Mouse (Mus musculus): ENCODE measurements around the gene Erg. TPM values are rescaled to one million over a fixed set of nuclear protein-coding genes. Genes with fewer than 3 reads are reported as not detected.

Gene Erg
- total RNA-seq, 2 experiments from 2014 or later: 6.5 to 8.2 TPM

- DNase-seq (ENCODE audit: low spot score in 2 of 2): peak; percentile 25 to 40
Measured at GRCm38 (mm10) chr16:95585541-95586310, 667 bp downstream of the Erg start.

DNA sequence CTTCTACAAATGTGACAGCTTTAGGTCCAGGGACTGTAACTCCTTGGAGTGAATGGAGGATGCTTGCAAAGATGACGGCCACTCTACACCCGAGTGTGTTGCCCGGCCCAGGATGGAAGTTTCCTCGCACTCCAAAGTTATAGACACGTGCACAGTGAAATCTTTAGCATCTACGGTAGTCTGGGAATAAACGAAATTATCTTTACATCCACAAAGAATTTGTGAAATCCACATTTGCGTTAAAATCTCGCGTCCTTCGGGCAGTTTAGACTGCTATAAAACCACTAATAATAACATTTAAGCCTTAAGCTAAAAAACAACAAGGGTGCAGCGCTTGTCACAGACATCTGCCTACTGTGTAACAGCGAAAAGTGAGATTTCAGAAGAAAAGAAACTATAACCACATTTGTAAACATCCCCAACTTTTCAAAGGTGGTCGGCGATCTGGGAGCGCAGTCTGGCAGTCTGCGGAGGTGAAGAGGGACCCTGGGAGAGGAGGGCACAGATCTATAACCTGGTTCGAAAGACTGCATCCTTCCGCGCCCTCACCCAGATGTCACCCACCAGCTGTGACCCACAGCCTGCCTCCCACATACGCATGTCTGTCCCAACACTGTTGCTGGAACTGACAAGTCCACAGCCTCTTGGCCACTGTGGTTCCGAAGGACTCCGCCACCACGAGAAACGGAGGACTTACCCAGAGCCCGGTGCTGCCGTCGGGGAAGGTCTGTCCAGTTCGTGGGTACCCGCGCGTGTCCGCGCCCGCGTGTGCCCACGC is 1.5 kb downstream of the Erg start:
- DNase-seq (ENCODE audit: low spot score in 2 of 2): no peak

- no peak for DNase-seq (ENCODE audit: low spot score in 2 of 2)
Measured at GRCm38 (mm10) chr16:95579289-95579688, 7.1 kb downstream of the Erg start.

- DNase-seq (ENCODE audit: low spot score in 2 of 2): peak; percentile 15 to 32
Measured at GRCm38 (mm10) chr16:95573163-95573562, 13.2 kb downstream of the Erg start.

GRCm38 (mm10) chr16:95570616-95571015 is 15.8 kb downstream of the Erg start:
- DNase-seq (ENCODE audit: low spot score in 2 of 2): peak; percentile 32 to 39

GRCm38 (mm10) chr16:95556834-95557233 is 29.6 kb downstream of the Erg start:
- no peak for DNase-seq (ENCODE audit: low spot score in 2 of 2)

GRCm38 (mm10) chr16:95553136-95553535 is 33.3 kb downstream of the Erg start:
- no peak for DNase-seq (ENCODE audit: low spot score in 2 of 2)

GRCm38 (mm10) chr16:95552495-95552894 is 33.9 kb downstream of the Erg start:
- no peak for DNase-seq (ENCODE audit: low spot score in 2 of 2)

DNA sequence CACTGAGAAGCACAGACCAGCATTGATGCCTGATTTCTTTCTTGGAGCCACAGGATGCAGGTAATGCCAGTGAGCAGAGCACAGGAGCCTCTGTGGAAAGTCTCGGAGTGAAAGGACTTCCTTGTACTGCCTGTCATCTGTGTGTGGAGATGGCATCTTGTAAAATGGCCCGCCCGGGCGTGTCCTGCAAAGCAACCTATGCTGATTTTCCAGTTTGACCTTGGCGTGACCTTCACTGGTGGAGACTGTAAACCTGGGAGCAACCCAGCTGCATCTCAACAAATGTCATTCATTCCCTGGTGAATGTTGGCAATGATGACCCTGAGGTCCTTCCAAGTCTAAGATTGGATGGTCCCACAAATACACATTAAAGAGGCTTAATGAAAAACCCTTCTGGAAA is 35.9 kb downstream of the Erg start:
- no peak for DNase-seq (ENCODE audit: low spot score in 2 of 2)

DNA sequence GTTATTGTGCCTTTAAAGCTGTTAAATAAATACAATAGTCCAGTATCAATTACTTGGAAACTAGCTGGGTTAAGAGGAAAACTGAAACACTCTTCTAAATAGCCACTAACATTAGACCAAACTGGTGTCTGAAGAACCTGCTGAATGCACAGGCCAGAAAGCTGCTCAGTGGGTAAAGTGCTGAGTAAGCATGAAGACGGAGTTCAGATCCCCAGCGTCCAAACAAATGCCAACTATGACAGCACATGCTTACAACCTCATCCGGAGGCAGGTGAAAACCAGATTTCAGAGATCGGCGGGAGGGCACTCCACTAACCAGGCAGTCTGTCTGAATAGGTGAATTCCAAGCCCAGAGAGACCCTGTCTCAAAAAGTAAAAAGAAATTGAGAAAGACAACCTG is 41.6 kb downstream of the Erg start:
- no peak for DNase-seq (ENCODE audit: low spot score in 2 of 2)

GRCm38 (mm10) chr16:95543471-95543870 is 42.9 kb downstream of the Erg start:
- DNase-seq (ENCODE audit: low spot score in 2 of 2): peak in 1 of 2 experiments; percentile 18

DNA sequence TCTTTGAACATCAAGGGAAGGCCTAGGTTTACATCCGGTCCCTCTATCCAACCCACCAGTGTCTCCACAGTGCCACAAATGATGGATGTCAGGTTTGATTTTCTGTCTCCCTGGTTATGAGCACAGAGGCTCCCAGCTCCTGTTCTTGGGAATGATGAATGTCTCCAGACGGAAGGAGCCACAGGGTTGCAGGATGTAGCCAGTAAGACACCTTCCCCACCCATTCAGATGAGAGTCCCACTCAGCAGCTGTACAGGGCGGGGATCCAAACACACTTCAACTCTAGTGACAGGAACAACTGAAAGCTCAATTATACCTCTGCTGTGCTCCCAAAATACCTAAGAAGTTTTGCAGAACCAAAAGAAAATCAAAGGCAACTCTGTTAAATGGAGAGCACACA is 51.2 kb downstream of the Erg start:
- no peak for DNase-seq (ENCODE audit: low spot score in 2 of 2)

GRCm38 (mm10) chr16:95532387-95533077 is 53.9 kb downstream of the Erg start:
- DNase-seq (ENCODE audit: low spot score in 2 of 2): no peak

DNA sequence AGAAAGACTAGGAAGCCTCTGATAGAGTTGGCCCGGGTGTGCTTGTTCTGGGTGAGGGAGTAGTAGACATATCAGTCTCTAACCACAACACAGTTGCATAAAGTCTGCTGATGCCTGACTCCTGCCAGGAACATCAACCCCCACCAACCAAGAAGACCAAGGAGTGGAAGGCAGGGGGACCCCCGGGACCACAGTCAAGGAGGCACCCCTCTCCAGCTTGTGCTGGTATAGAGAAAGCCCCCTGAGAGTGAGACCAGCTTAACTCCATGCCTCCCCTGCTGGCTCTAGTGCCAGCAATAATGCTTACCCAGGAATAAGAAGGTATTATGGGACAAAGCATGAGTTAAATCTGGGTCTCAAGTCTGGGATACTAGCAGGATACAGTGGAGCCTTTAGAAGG is 58.8 kb downstream of the Erg start:
- DNase-seq (ENCODE audit: low spot score in 2 of 2): no peak

DNA sequence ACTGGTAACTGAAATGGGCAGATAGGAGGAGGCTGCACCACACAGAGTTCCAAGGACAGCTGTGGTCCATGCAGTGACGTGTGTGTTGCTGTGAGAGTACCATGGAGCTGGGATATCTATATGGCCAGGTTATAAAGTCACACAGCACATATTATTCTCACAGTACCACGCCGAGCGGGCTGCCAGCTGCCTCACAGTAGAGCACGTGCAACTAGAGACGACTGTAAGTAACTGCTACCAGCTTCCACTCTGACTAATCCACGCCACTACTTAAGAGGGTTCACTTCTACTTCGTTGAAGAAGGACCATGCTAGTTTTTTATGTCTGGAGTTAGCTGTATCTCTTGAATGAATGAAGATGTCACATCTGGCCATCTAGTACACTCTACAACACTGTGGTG is 66.9 kb downstream of the Erg start:
- DNase-seq (ENCODE audit: low spot score in 2 of 2): no peak

DNA sequence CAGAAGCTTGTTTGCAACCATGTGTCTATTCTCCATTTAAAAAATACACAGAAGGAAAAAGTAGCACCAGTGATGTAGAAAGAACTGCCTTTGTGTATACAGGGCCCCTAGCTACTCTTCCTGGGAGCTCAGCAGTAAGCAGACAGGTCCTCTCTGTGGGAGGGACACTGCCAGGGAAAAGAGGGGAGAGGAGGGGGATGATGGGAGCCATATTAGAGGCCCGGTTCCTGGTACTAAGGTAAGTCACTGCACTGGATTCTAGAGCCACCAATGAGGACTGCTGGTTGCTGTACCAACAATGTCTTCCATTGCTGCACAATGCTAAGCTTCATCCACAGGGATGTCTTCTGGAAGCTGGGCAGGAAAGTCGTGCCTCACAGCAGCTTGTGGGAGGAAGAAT is 80.3 kb downstream of the Erg start:
- DNase-seq (ENCODE audit: low spot score in 2 of 2): no peak

DNA sequence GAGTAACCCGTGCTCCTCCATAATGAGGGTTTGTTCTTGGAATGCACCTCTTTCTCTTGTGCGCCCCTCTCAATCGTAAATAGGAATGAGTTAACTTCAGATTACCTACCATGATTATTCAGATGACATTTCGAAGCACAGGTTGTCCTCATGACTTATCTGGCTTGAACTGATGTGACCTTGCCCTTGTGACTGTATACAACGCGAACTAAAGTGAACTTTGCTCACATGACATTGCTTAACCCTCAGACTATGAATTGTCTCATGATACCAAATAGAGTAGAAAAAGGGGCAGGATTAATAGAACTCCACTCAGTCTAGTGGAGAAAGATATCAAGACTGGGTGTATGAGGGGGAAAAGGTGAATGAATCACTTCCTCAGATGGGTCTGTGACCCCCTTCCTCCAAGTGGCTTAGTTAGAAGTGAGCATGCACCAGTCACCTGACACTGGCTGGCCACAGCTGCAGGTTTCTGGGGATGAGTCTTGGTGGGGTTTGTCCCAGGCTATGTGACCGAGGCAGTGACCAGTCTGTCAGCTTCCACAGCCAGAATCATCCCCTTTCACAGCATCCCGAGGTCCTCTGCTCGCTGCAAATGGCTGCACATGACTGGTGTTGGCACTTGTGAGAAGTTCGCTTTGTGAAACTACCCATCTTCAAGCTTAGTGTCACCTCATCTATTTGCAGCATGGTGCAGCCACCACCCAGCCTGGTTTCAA is 89.7 kb downstream of the Erg start:
- DNase-seq (ENCODE audit: low spot score in 2 of 2): no peak

GRCm38 (mm10) chr16:95494108-95494507 is 92.3 kb downstream of the Erg start:
- DNase-seq (ENCODE audit: low spot score in 2 of 2): no peak

- no peak for DNase-seq (ENCODE audit: low spot score in 2 of 2)
Measured at GRCm38 (mm10) chr16:95493336-95493735, 93.1 kb downstream of the Erg start.

GRCm38 (mm10) chr16:95492146-95492545 is 94.2 kb downstream of the Erg start:
- DNase-seq (ENCODE audit: low spot score in 2 of 2): no peak

DNA sequence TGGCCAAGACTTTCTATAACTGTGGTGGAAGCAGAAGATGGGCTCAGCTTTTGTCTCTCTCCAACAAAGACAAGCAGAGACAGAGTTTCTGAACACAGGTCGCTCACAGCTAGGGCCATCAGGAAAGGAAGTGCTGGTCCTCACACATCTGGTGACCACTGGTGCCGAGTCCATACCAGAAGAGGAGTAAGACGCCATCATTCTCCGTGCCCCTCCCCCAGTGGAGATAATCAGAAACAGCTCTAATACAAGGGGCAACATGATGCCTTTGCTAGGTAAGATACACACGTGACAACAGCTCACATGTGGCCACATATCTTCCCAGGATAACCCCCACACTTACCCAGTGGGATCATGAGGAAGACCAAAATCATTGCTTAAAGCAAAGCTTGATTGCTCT is 96.0 kb downstream of the Erg start:
- DNase-seq (ENCODE audit: low spot score in 2 of 2): no peak
